Mouse (Mus musculus) small intestine, adult 2 months (tissue): ENCODE results near the gene Rasal1. TPM values are rescaled to one million over a fixed set of nuclear protein-coding genes. Genes with fewer than 3 reads are reported as not detected.

ENCODE experiments used
- H3K27ac ChIP-seq: fragments of 200-500 bp; 2 replicates; pipeline ENCODE4 v1.5.1; 2012; ENCODE audit warnings: low read depth, low read length, control low read depth, inconsistent platforms; ENCODE audit not compliant: insufficient read depth
- H3K27me3 ChIP-seq: fragments of 200-500 bp; 2 replicates; pipeline ENCODE4 v1.6.1; 2012; ENCODE audit warnings: mild to moderate bottlenecking, moderate library complexity, low read length, inconsistent platforms; ENCODE audit not compliant: control insufficient read depth, insufficient read depth
- H3K36me3 ChIP-seq: fragments of 200-500 bp; 2 replicates; pipeline ENCODE4 v1.6.1; 2012; ENCODE audit warnings: mild to moderate bottlenecking, low read length, control low read depth, inconsistent platforms; ENCODE audit not compliant: control insufficient read depth, insufficient read depth
- H3K4me1 ChIP-seq: fragments of 200-500 bp; 2 replicates; pipeline ENCODE4 v1.6.1; 2012; ENCODE audit warnings: low read length, inconsistent platforms, mixed read lengths; ENCODE audit not compliant: control insufficient read depth, insufficient read depth, insufficient read length
- H3K4me3 ChIP-seq: fragments of 200-500 bp; 2 replicates; pipeline ENCODE4 v1.5.1; 2012; ENCODE audit warnings: low read depth, mild to moderate bottlenecking, control low read depth, inconsistent platforms, low read length, moderate library complexity
- CTCF ChIP-seq: fragments of 200-500 bp; IDR thresholded peaks from 2 replicates; pipeline ENCODE4 v1.5.1; 2012; ENCODE audit warnings: low read depth, mild to moderate bottlenecking, control low read depth, inconsistent platforms, low read length, moderate library complexity, mixed read lengths; ENCODE audit not compliant: insufficient replicate concordance, insufficient read length; ENCODE audit errors: extremely low read depth
- POLR2A ChIP-seq: fragments of 200-500 bp; IDR thresholded peaks from 2 replicates; pipeline ENCODE4 v1.6.1; 2012; ENCODE audit warnings: low read depth, mild to moderate bottlenecking, control low read depth, inconsistent platforms, low read length, moderate library complexity
- WGBS: fragments of 180-500 bp; shearing (Covaris S2); methylation state at CpG from one replicate; pipeline ENCODE4 v1.1.7; 2018; 5-methylcytosine and 5-hydroxymethylcytosine counted together
- polyA plus RNA-seq: library from polyadenylated mRNA; depleted of rRNA; stranded (reverse); fragments of >200 nt; gene quantifications from 2 replicates; pipeline ENCODE4 v1.2.3, GENCODE M21; 2012

The Rasal1 gene
- polyA plus RNA-seq, 1 experiment, result 1.7 TPM

DNA sequence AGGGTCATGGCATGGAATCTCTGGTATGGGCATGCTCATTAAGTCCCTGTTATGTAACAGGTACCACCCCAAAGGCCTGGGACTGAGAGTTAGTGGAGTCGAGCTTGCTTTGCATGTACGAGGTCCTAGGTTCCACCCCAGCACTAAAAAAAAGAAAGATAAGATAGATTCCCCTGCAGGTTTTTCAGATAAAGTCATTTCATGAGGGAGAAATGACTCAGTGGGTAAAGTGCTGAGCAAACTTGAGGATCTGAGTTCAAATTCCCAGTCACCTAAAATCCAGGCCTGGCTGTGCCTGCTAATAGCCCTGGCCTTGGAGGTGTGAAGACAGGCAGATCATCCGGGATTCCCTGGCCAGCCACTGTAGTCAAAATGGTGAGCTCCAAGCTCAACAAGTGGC, 23.3 kb downstream of the Rasal1 start:
- H3K36me3 ChIP-seq, result no peaks in the 10 kb centered on the region
- no peaks in the 10 kb centered on the region for H3K4me1 ChIP-seq
- WGBS, result 44% methylated on average over 3 of the region's 3 CpGs

GRCm38 (mm10) chr5:120673626-120674025, 25.0 kb downstream of the Rasal1 start:
- Histone ChIP-seq H3K4me3 (no peak overlapping the region), H3K27me3 (no peaks in the 10 kb centered on the region), H3K4me1 (no peaks in the 10 kb centered on the region), H3K36me3 (no peaks in the 10 kb centered on the region), H3K27ac (no peak overlapping the region)
- 3% methylated on average over 12 of the region's 12 CpGs for WGBS
- TF ChIP-seq CTCF (peak; percentile 96), POLR2A (no peak)

More for the DNA sequence above, 23.3 kb downstream of the Rasal1 start:
- Histone ChIP-seq H3K27ac (no peak overlapping the region), H3K4me3 (no peak overlapping the region), H3K27me3 (no peaks in the 10 kb centered on the region)
- no peak for TF ChIP-seq CTCF
- no peak for TF ChIP-seq POLR2A

DNA sequence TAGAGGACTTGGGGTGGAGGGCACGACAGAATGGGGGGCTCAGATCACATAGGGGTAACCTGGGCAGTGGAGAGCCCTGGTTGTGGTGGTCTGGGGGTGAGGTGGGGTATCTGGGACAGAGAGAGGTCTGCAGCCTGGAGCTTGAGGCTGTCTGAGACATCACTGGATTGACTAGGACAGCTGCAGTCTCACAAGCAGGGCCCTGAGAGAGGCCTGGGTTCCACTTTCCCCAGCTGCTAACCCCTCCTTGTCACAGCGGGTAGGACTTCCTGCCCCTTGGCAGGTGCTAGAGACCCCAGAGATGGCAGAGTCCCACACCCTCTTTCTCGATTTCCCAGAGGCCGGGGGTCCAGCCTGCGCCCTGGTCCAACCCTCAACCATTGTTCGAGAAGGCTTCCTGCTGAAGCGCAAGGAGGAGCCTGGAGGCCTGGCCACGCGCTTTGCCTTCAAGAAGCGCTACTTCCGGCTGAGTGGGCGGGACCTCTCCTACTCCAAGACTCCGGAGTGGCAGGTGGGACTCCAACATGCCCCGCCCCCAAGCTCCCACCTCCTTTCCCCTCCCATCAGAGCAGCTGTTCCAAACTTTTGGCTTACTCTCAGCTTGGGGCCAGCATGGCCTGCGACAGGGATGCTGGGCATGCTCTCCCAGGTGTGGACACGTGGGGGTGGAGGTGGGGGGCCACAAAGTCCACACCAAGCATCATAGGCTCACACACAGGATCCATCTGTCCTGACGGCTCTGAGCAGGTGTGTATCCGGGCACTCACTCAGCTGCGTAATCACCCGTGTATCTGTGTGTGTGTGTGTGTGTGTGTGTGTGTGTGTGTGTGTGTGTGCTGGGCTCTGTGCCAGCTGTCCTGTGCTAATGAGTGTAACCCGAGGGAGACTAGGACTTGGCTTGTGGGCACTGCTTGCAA, 25.9 kb downstream of the Rasal1 start:
- no peaks in the 10 kb centered on the region for H3K27me3 ChIP-seq
- no peak for TF ChIP-seq CTCF
- TF ChIP-seq POLR2A, result no peak
- H3K4me1 ChIP-seq, result no peaks in the 10 kb centered on the region
- no peak overlapping the region for H3K4me3 ChIP-seq
- no peak overlapping the region for H3K27ac ChIP-seq
- 18% methylated on average over 21 of the region's 21 CpGs for WGBS
- no peaks in the 10 kb centered on the region for H3K36me3 ChIP-seq

DNA sequence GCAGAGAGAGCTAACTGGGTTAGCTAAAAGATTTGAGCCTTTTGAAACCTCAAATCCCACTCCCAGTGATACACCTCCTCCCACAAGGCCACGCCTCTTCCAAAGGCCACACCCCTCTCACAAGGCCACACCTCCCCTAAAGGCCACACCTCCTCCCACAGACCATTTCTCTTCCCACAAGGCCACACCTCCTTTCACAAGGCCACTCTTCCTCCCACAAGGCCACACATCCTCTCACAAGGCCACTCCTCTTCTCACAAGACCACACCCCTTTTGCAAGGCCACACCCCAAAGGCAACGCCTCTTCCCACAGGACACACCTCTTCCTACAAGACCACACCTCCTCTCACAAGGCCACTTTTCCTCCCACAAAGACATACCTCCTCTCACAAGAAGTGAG, 28.9 kb downstream of the Rasal1 start:
- H3K4me1 ChIP-seq, result no peaks in the 10 kb centered on the region
- 24% methylated on average over 2 of the region's 2 CpGs for WGBS
- peaks cover 4% of the 10 kb centered on the region; the same call in 1 of the 2 replicates for H3K27me3 ChIP-seq
- H3K4me3 ChIP-seq, result no peak overlapping the region
- H3K36me3 ChIP-seq, result no peaks in the 10 kb centered on the region
- TF ChIP-seq CTCF (no peak), POLR2A (no peak)
- H3K27ac ChIP-seq, result no peak overlapping the region

DNA sequence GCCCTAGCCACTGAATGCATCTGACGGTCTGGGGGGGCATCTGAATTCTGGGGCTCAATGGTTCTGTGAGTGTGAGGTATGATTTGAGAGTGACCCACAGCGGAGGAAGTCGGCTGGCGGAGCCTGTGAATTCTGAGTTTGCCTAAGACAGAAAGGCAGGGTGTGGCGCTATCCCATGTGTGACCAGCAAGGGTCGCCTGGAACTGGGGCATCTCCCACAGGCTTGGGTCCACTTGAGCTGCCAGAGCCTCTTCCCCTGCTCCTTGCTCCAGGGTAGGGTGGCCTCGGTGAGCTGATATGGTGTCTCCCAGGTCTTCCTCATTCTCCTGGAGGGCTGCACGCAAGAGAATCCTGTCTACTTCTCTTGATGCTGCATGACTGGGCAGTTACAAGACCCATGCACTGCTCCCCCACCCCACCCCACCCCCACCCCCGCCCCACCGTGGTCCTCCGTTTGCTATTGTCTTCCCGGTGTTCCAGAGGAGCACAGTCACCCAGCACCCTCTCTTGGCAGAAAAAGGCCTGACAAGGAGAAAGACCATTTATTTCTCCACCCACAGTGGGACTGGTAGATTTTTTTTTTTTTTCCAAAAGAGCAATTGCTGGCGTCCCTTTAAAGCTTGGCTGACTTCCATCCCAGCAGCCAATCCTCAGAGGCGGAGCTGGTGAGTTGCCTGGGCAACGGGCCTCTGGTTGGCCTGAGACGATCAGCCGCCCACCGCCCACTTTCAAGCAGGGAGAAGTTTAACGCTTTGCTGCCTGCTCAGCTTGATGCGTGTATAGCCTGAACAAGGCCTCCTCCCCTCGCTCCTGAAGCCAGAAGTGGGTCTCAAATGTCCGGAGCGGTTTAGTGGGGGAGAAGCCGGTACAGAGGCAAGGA, 31.3 kb downstream of the Rasal1 start:
- TF ChIP-seq POLR2A, result no peak
- TF ChIP-seq CTCF, result no peak
- Histone ChIP-seq H3K4me1 (no peaks in the 10 kb centered on the region; the same call in 1 of the 2 replicates), H3K36me3 (no peaks in the 10 kb centered on the region), H3K27me3 (peaks cover 4% of the 10 kb centered on the region), H3K4me3 (no peak overlapping the region), H3K27ac (no peak overlapping the region)
- WGBS, result 10% methylated on average over 24 of the region's 24 CpGs

- no peak overlapping the region for H3K4me3 ChIP-seq
- H3K4me1 ChIP-seq, result no peaks in the 10 kb centered on the region; the same call in 1 of the 2 replicates
- TF ChIP-seq CTCF (no peak), POLR2A (no peak)
- H3K27me3 ChIP-seq, result peaks cover 4% of the 10 kb centered on the region
- H3K27ac ChIP-seq, result no peak overlapping the region
- WGBS, result 89% methylated on average over 18 of the region's 18 CpGs
- no peaks in the 10 kb centered on the region for H3K36me3 ChIP-seq
Measured at GRCm38 (mm10) chr5:120680918-120681317, 32.3 kb downstream of the Rasal1 start.

DNA sequence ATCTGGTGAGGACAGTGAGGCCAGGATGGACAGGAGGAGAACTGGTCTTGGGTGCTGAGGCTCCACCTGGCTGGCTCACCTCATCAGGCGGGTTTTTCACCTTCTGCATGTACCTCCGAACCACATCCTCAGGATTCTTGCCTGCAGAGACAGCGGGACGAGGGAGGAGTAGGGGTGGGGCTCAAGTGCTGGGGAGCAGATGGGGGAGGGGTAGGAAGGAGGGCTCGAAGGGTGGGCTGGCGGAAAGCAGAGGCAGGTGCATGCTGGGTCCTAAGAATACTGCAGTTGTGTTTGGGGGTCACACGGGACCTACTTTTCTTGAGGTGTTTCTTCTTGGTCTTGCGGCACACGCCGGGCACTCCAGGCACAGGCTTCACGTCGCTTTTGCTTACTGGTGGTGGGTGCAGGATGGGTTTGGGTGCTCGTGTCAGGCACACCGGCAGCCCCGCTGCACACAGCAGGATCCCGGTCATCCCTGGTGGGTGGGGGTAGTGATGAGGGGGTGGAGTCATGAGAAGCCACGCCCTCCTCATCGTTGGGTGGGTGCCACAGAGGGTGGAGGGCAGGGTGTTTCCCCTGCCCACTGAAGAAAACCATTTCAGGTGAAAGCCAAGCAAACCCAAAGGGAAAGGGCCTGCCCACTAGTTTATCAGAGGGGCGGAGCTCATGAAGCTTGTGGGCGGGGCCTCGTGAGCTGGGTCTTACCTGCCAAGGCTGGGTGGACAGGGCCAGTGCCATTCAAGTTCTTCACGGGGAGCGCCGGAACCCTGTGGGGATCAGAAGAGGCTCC, 34.6 kb downstream of the Rasal1 start:
- Histone ChIP-seq H3K27ac (no peak overlapping the region), H3K27me3 (peaks cover 4% of the 10 kb centered on the region), H3K36me3 (no peaks in the 10 kb centered on the region), H3K4me3 (no peak overlapping the region), H3K4me1 (no peaks in the 10 kb centered on the region; the same call in 1 of the 2 replicates)
- 20% methylated on average over 24 of the region's 24 CpGs for WGBS
- TF ChIP-seq POLR2A (no peak), CTCF (no peak)
